Mouse (Mus musculus) midbrain, embryonic 16.5 days (tissue): Measurements from ENCODE around the gene Bcl7a. TPM values are rescaled to one million over a fixed set of nuclear protein-coding genes. Genes with fewer than 3 reads are reported as not detected.
A peak's percentile ranks its signal among the peaks of the same experiment; 100 is the strongest.

ENCODE experiments used
- ATAC-seq: fragments of 200-750 bp; cut with Nextera tagmentation; 2 replicates; pipeline ENCODE4 v1.8.0; 2017; ENCODE audit warnings: moderate TSS enrichment
- H3K27ac ChIP-seq: fragments of 300-500 bp; sonication (generic); 2 replicates; pipeline ENCODE4 v1.5.1; 2014; ENCODE audit warnings: mild to moderate bottlenecking, low read length, mixed read lengths
- H3K27me3 ChIP-seq: fragments of 300-500 bp; sonication (generic); 2 replicates; pipeline ENCODE4 v1.6.1; 2014; ENCODE audit warnings: low read depth, low read length, mixed read lengths; ENCODE audit not compliant: control insufficient read depth, insufficient read depth
- H3K36me3 ChIP-seq: fragments of 300-500 bp; sonication (generic); 2 replicates; pipeline ENCODE4 v1.6.1; 2014; ENCODE audit warnings: mild to moderate bottlenecking, low read length, moderate library complexity, mixed read lengths; ENCODE audit not compliant: control insufficient read depth, insufficient read depth
- H3K4me1 ChIP-seq: fragments of 300-500 bp; sonication (generic); 2 replicates; pipeline ENCODE4 v1.6.1; 2014; ENCODE audit warnings: mild to moderate bottlenecking, low read length, mixed read lengths; ENCODE audit not compliant: control insufficient read depth, insufficient read depth
- H3K4me2 ChIP-seq: fragments of 300-500 bp; sonication (generic); 2 replicates; pipeline ENCODE4 v1.6.1; 2014; ENCODE audit warnings: mild to moderate bottlenecking, low read length, mixed read lengths
- H3K4me3 ChIP-seq: fragments of 300-500 bp; sonication (generic); 2 replicates; pipeline ENCODE4 v1.5.1; 2014; ENCODE audit warnings: low read depth, mild to moderate bottlenecking, low read length, moderate library complexity, mixed read lengths
- H3K9ac ChIP-seq: fragments of 300-500 bp; sonication (generic); 2 replicates; pipeline ENCODE4 v1.6.1; 2014; ENCODE audit warnings: low read depth, low read length, mixed read lengths
- H3K9me3 ChIP-seq: fragments of 300-500 bp; sonication (generic); replicated peaks from 2 replicates; pipeline ENCODE4 v1.6.1; 2014; ENCODE audit warnings: mild to moderate bottlenecking, low read length, mixed read lengths; ENCODE audit not compliant: control insufficient read depth, poor library complexity, severe bottlenecking
- WGBS: fragments of 180-500 bp; shearing (Covaris S2); extraction: QIAGEN DNeasy Blood & Tissue Kit; methylation state at CpG from one replicate; pipeline ENCODE4 v1.1.7; 2014; 5-methylcytosine and 5-hydroxymethylcytosine counted together
- polyA plus RNA-seq: library from polyadenylated mRNA; unstranded; fragments of >200 nt; fragmentation: Nextera tagmentation; extraction: Ambion mirVana; gene quantifications from 2 replicates; pipeline ENCODE4 v1.2.1, GENCODE M21; 2015

Gene Bcl7a
- polyA plus RNA-seq, 1 experiment from 2014 or later: 34.1 TPM

- WGBS: 40% methylated on average over 20 of the region's 20 CpGs
- H3K4me3 ChIP-seq: no peak overlapping the region
- H3K9me3 ChIP-seq: no peaks in the 10 kb centered on the region
- no peak overlapping the region for H3K4me2 ChIP-seq
- no peaks in the 10 kb centered on the region; the same call in 1 of the 2 replicates for H3K4me1 ChIP-seq
- ATAC-seq: no peak
- H3K27ac ChIP-seq: no peak overlapping the region
- H3K27me3 ChIP-seq: no peaks in the 10 kb centered on the region
- H3K36me3 ChIP-seq: no peaks in the 10 kb centered on the region
- H3K9ac ChIP-seq: no peak overlapping the region
These were observed 38.3 kb downstream of the Bcl7a start for GRCm38 (mm10) chr5:123381968-123382367.

GRCm38 (mm10) chr5:123382686-123383085, 39.1 kb downstream of the Bcl7a start:
- ATAC-seq: no peak
- WGBS: 88% methylated on average over 8 of the region's 8 CpGs
- Histone ChIP-seq H3K9ac (no peak overlapping the region), H3K4me2 (no peak overlapping the region), H3K36me3 (no peaks in the 10 kb centered on the region), H3K4me1 (no peaks in the 10 kb centered on the region), H3K9me3 (no peaks in the 10 kb centered on the region), H3K27ac (no peak overlapping the region), H3K4me3 (no peak overlapping the region), H3K27me3 (no peaks in the 10 kb centered on the region)

GRCm38 (mm10) chr5:123388452-123388851, 44.8 kb downstream of the Bcl7a start:
- no peak overlapping the region for H3K9ac ChIP-seq
- WGBS: 26% methylated on average over 3 of the region's 3 CpGs
- H3K4me1 ChIP-seq: peaks cover 6% of the 10 kb centered on the region
- no peaks in the 10 kb centered on the region for H3K27me3 ChIP-seq
- H3K36me3 ChIP-seq: no peaks in the 10 kb centered on the region
- no peak overlapping the region for H3K4me3 ChIP-seq
- no peak for ATAC-seq
- no peaks in the 10 kb centered on the region for H3K9me3 ChIP-seq
- no peak overlapping the region for H3K4me2 ChIP-seq
- no peak overlapping the region for H3K27ac ChIP-seq

- H3K9ac ChIP-seq: 0 out of 2 replicates have a peak overlapping the region, but pooled peaks have one; percentile 47
- H3K36me3 ChIP-seq: no peaks in the 10 kb centered on the region
- H3K4me3 ChIP-seq: peak overlapping the region; percentile 37
- 5% methylated on average over 17 of the region's 17 CpGs for WGBS
- peak overlapping the region; percentile 66 for H3K4me2 ChIP-seq
- H3K27ac ChIP-seq: no peak overlapping the region
- no peaks in the 10 kb centered on the region for H3K27me3 ChIP-seq
- ATAC-seq: no peak
- H3K4me1 ChIP-seq: peaks cover 13% of the 10 kb centered on the region
- no peaks in the 10 kb centered on the region for H3K9me3 ChIP-seq
These were observed 47.2 kb downstream of the Bcl7a start for GRCm38 (mm10) chr5:123390536-123391441.

GRCm38 (mm10) chr5:123391442-123391809, 47.8 kb downstream of the Bcl7a start:
- Histone ChIP-seq H3K36me3 (no peaks in the 10 kb centered on the region), H3K4me3 (peak overlapping the region; percentile 37), H3K27ac (no peak overlapping the region), H3K9me3 (no peaks in the 10 kb centered on the region), H3K4me2 (peak overlapping the region; percentile 66), H3K27me3 (no peaks in the 10 kb centered on the region), H3K4me1 (peaks cover 19% of the 10 kb centered on the region), H3K9ac (0 out of 2 replicates have a peak overlapping the region, but pooled peaks have one; percentile 47)
- no peak for ATAC-seq
- 5% methylated on average over 5 of the region's 5 CpGs for WGBS

- peak overlapping the region; percentile 84 for H3K27ac ChIP-seq
- H3K4me3 ChIP-seq: peak overlapping the region; percentile 84
- H3K9me3 ChIP-seq: no peaks in the 10 kb centered on the region
- no peaks in the 10 kb centered on the region for H3K36me3 ChIP-seq
- peak overlapping the region; percentile 91 for H3K9ac ChIP-seq
- H3K27me3 ChIP-seq: no peaks in the 10 kb centered on the region
- H3K4me2 ChIP-seq: peak overlapping the region; percentile 81
- ATAC-seq: no peak
- 27% methylated on average over 5 of the region's 5 CpGs for WGBS
- H3K4me1 ChIP-seq: peaks cover 41% of the 10 kb centered on the region
These were observed 50.2 kb downstream of the Bcl7a start for GRCm38 (mm10) chr5:123393786-123394302.

- H3K9ac ChIP-seq: peak within 1 kb of the TSS; percentile 91
- WGBS: under 1% methylated on average over 49 of the region's 50 CpGs
- peak within 1 kb of the TSS; percentile 84 for H3K4me3 ChIP-seq
- peak; percentile 95 for ATAC-seq
- no peaks in the 10 kb centered on the region for H3K36me3 ChIP-seq
- H3K4me2 ChIP-seq: peak within 1 kb of the TSS; percentile 81
- H3K4me1 ChIP-seq: peaks cover 41% of the 10 kb centered on the region
- no peaks in the 10 kb centered on the region for H3K9me3 ChIP-seq
- no peaks in the 10 kb centered on the region for H3K27me3 ChIP-seq
- peak within 1 kb of the TSS; percentile 84 for H3K27ac ChIP-seq
These were observed 50.8 kb downstream of the Bcl7a start, which contains the start of gene Mlxip for GRCm38 (mm10) chr5:123394303-123394956. Gene Mlxip, plus strand, starts transcription at chr5:123394798.

GRCm38 (mm10) chr5:123394957-123395881, 51.6 kb downstream of the Bcl7a start:
- no peaks in the 10 kb centered on the region for H3K36me3 ChIP-seq
- H3K4me1 ChIP-seq: peaks cover 41% of the 10 kb centered on the region
- peak overlapping the region; percentile 81 for H3K4me2 ChIP-seq
- ATAC-seq: peak; percentile 58
- no peaks in the 10 kb centered on the region for H3K9me3 ChIP-seq
- peak overlapping the region; percentile 91 for H3K9ac ChIP-seq
- peak overlapping the region; percentile 84 for H3K27ac ChIP-seq
- peak overlapping the region; percentile 84 for H3K4me3 ChIP-seq
- no peaks in the 10 kb centered on the region for H3K27me3 ChIP-seq
- WGBS: under 1% methylated on average over 64 of the region's 65 CpGs
